Mouse (Mus musculus) MEL (cell line): ENCODE measurements around the gene Prdm12. TPM values are rescaled to one million over a fixed set of nuclear protein-coding genes. Genes with fewer than 3 reads are reported as not detected.

ENCODE experiments used
- DNase-seq: peaks from one replicate; pipeline ENCODE4 v3.0.0; 2011; ENCODE audit warnings: low read depth, low spot score
- H3K27ac ChIP-seq: 2 replicates; pipeline ENCODE4 v1.5.1; 2012; ENCODE audit warnings: low read depth, mild to moderate bottlenecking, control low read depth, low read length, moderate library complexity; ENCODE audit not compliant: control insufficient read depth
- H3K27me3 ChIP-seq, 2 experiments: fragments of 150-350 bp in 1 of 2; sonication (generic) in 1 of 2; 2 replicates each; pipeline ENCODE4 v1.6.1; 2012; ENCODE audit warnings: low read length in 2 of 2, mild to moderate bottlenecking in 2 of 2, improper control_type of control experiment in 1 of 2, moderate library complexity in 1 of 2; ENCODE audit not compliant: insufficient read depth in 2 of 2, control insufficient read depth in 1 of 2
- H3K36me3 ChIP-seq, 2 experiments: 2 replicates each; pipeline ENCODE4 v1.6.1; 2012 to 2014; ENCODE audit warnings: low read length in 2 of 2, improper control_type of control experiment in 1 of 2, inconsistent platforms in 1 of 2, mild to moderate bottlenecking in 1 of 2; ENCODE audit not compliant: insufficient read depth in 2 of 2, control insufficient read depth in 1 of 2
- H3K4me1 ChIP-seq, 2 experiments: fragments of 150-350 bp in 1 of 2; sonication (generic) in 1 of 2; 2 replicates each; pipeline ENCODE4 v1.6.1; 2012; ENCODE audit warnings: low read length in 2 of 2, improper control_type of control experiment in 1 of 2, mild to moderate bottlenecking in 1 of 2; ENCODE audit not compliant: insufficient read depth in 2 of 2, control insufficient read depth in 1 of 2
- H3K4me3 ChIP-seq, 2 experiments: fragments of 150-350 bp in 1 of 2; sonication (generic) in 1 of 2; 2 replicates each; pipeline ENCODE4 v1.5.1; 2012; ENCODE audit warnings: low read depth in 2 of 2, low read length in 2 of 2, mild to moderate bottlenecking in 2 of 2, moderate library complexity in 2 of 2, control low read depth in 1 of 2, improper control_type of control experiment in 1 of 2; ENCODE audit not compliant: control insufficient read depth in 1 of 2, insufficient read depth in 1 of 2
- H3K79me2 ChIP-seq: 2 replicates; pipeline ENCODE4 v1.6.1; 2012; ENCODE audit warnings: mild to moderate bottlenecking, low read length, moderate library complexity; ENCODE audit not compliant: control insufficient read depth, poor library complexity, insufficient read depth
- H3K9ac ChIP-seq: 2 replicates; pipeline ENCODE4 v1.6.1; 2012; ENCODE audit warnings: low read depth, mild to moderate bottlenecking, control low read depth, low read length, moderate library complexity; ENCODE audit not compliant: control insufficient read depth, poor library complexity, severe bottlenecking
- H3K9me3 ChIP-seq: fragments of 150-350 bp; sonication (generic); replicated peaks from 2 replicates; pipeline ENCODE4 v1.6.1; 2012; ENCODE audit warnings: mild to moderate bottlenecking, low read length, improper control_type of control experiment, moderate library complexity; ENCODE audit not compliant: insufficient read depth
- BHLHE40 ChIP-seq: IDR thresholded peaks from 2 replicates; pipeline ENCODE4 v1.6.1; 2012; ENCODE audit warnings: low read depth, mild to moderate bottlenecking, inconsistent platforms, low read length, improper control_type of control experiment, borderline replicate concordance
- CHD1 ChIP-seq: IDR thresholded peaks from 2 replicates; pipeline ENCODE4 v1.6.1; 2012; ENCODE audit warnings: low read depth, mild to moderate bottlenecking, inconsistent platforms, low read length, improper control_type of control experiment
- CHD2 ChIP-seq: IDR thresholded peaks from 2 replicates; pipeline ENCODE4 v1.6.1; 2011; ENCODE audit warnings: low read length, improper control_type of control experiment
- E2F4 ChIP-seq: IDR thresholded peaks from 2 replicates; pipeline ENCODE4 v1.6.1; 2011; ENCODE audit warnings: low read depth, low read length, improper control_type of control experiment, borderline replicate concordance
- ELF1 ChIP-seq: IDR thresholded peaks from 2 replicates; pipeline ENCODE4 v1.6.1; 2014; ENCODE audit warnings: low read depth, mild to moderate bottlenecking, inconsistent platforms, low read length, improper control_type of control experiment, moderate library complexity
- GABPA ChIP-seq: IDR thresholded peaks from 2 replicates; pipeline ENCODE4 v1.6.1; 2012; ENCODE audit warnings: low read depth, mild to moderate bottlenecking, inconsistent platforms, low read length, improper control_type of control experiment, moderate library complexity
- HCFC1 ChIP-seq: IDR thresholded peaks from 2 replicates; pipeline ENCODE4 v1.6.1; 2012; ENCODE audit warnings: low read depth, mild to moderate bottlenecking, inconsistent platforms, low read length, improper control_type of control experiment, moderate library complexity
- MXI1 ChIP-seq: IDR thresholded peaks from 2 replicates; pipeline ENCODE4 v1.6.1; 2011; ENCODE audit warnings: mild to moderate bottlenecking, low read depth, low read length, improper control_type of control experiment
- MYC ChIP-seq: IDR thresholded peaks from 2 replicates; pipeline ENCODE4 v1.6.1; 2011; ENCODE audit warnings: low read depth, mild to moderate bottlenecking, low read length, improper control_type of control experiment, moderate library complexity
- POLR2AphosphoS5 ChIP-seq: IDR thresholded peaks from 2 replicates; pipeline ENCODE4 v1.6.1; 2012; ENCODE audit warnings: low read depth, borderline replicate concordance, mild to moderate bottlenecking, inconsistent platforms, low read length, moderate library complexity, mixed read lengths
- RAD21 ChIP-seq: IDR thresholded peaks from 2 replicates; pipeline ENCODE4 v1.6.1; 2011; ENCODE audit warnings: mild to moderate bottlenecking, low read depth, low read length, improper control_type of control experiment
- RCOR1 ChIP-seq: IDR thresholded peaks from 2 replicates; pipeline ENCODE4 v1.6.1; 2012; ENCODE audit warnings: low read depth, mild to moderate bottlenecking, inconsistent platforms, low read length, improper control_type of control experiment
- SIN3A ChIP-seq: IDR thresholded peaks from 2 replicates; pipeline ENCODE4 v1.6.1; 2012; ENCODE audit warnings: low read length, improper control_type of control experiment, inconsistent platforms
- TBP ChIP-seq: IDR thresholded peaks from 2 replicates; pipeline ENCODE4 v1.8.0; 2011; ENCODE audit warnings: low read depth, low read length, improper control_type of control experiment
- TCF12 ChIP-seq: IDR thresholded peaks from 2 replicates; pipeline ENCODE4 v1.6.1; 2014; ENCODE audit warnings: low read depth, mild to moderate bottlenecking, inconsistent platforms, low read length, improper control_type of control experiment, moderate library complexity
- UBTF ChIP-seq: IDR thresholded peaks from 2 replicates; pipeline ENCODE4 v1.6.1; 2012; ENCODE audit warnings: low read depth, mild to moderate bottlenecking, inconsistent platforms, low read length, improper control_type of control experiment, moderate library complexity, borderline replicate concordance; ENCODE audit not compliant: insufficient read depth
- USF1 ChIP-seq: IDR thresholded peaks from 2 replicates; pipeline ENCODE4 v1.6.1; 2014; ENCODE audit warnings: low read depth, mild to moderate bottlenecking, inconsistent platforms, low read length, improper control_type of control experiment, moderate library complexity
- USF2 ChIP-seq, 2 experiments: IDR thresholded peaks; 2 replicates each; pipeline ENCODE4 v1.6.1; 2011 to 2012; ENCODE audit warnings: improper control_type of control experiment in 2 of 2, low read length in 2 of 2, borderline replicate concordance in 1 of 2, inconsistent platforms in 1 of 2, low read depth in 1 of 2, mild to moderate bottlenecking in 1 of 2; ENCODE audit not compliant: insufficient read depth in 1 of 2
- ZC3H11A ChIP-seq: IDR thresholded peaks from 2 replicates; pipeline ENCODE4 v1.6.1; 2012; ENCODE audit warnings: low read depth, mild to moderate bottlenecking, inconsistent platforms, low read length, improper control_type of control experiment
- ZNF384 ChIP-seq: IDR thresholded peaks from 2 replicates; pipeline ENCODE4 v1.6.1; 2012; ENCODE audit warnings: low read depth, mild to moderate bottlenecking, inconsistent platforms, low read length, improper control_type of control experiment
- polyA plus RNA-seq, 2 experiments: library from polyadenylated mRNA; stranded (reverse) in 1 of 2; unstranded in 1 of 2; fragments of >175 nt in 1 of 2; fragments of >200 nt in 1 of 2; gene quantifications; 2 replicates each; pipeline versions ENCODE4 v1.2.1 to v1.2.4; 2012; ENCODE audit warnings: low replicate concordance in 2 of 2, low read depth in 1 of 2; ENCODE audit not compliant: insufficient read length in 2 of 2, insufficient read depth in 1 of 2, missing spikeins in 1 of 2
- total RNA-seq: library from RNA; depleted of rRNA; stranded (reverse); fragments of 300-350 nt; gene quantifications from 2 replicates; pipeline ENCODE4 v1.2.3, GENCODE M21; 2012

Prdm12 gene
- total and polyA plus RNA-seq, 3 experiments: not detected

DNA sequence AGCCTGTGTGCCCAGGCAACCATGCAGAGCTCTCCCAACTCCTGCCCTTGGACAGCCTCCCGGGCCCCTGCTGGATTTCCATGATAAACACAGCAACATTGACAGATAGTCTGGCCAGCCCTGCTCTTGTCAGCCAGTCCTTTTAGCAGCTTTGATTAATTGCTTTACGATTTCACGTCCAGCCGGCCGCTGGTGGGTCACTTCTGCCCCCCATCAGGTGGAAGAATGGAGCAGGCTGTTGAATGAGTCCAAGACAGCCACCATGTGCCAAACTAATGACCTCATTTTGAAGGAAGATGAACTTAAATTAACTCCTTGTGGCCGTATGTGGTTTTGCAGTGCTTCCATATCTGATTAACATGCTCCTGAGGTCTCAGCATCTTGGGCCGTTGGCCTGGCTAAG is 30.0 kb upstream of the Prdm12 start:
- peaks cover 6 to 7% of the 10 kb centered on the region in 2 experiments for H3K36me3 ChIP-seq
- peaks cover 0 to 5% of the 10 kb centered on the region in 2 experiments; a peak in 2 of 4 replicates for H3K4me1 ChIP-seq
- H3K27me3 ChIP-seq: no peaks in the 10 kb centered on the region
- H3K4me3 ChIP-seq: no peak overlapping the region
- no peak overlapping the region for H3K9ac ChIP-seq
- DNase-seq: peak; percentile 24
- TF ChIP-seq CHD2 (no peak), RAD21 (no peak), E2F4 (no peak)
- H3K9me3 ChIP-seq: no peaks in the 10 kb centered on the region
- H3K27ac ChIP-seq: no peak overlapping the region
- no peaks in the 10 kb centered on the region for H3K79me2 ChIP-seq

DNA sequence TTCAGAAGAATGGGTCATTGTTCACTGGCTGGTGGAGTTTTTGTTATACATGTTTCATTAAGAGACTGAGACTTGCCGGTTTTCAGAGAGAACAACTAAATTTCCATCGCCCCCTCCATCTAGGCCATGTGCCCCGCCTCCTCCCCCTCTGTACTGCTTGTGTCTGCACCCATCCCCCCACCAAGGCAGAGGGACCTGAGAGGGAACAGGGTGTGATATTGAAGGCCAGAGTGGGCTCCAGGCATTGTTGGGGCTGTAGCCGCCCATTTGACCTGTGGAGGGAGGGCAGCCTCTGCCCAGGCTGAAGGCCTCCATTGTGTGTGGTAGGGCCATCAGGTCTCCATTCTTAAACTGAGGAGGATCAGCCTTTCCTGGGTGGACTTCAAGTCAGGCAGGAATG is 28.9 kb upstream of the Prdm12 start:
- no peak for TF ChIP-seq GABPA
- no peak for TF ChIP-seq USF2 (IDR thresholded peaks at IDR 0.05; ENCODE audit: borderline replicate concordance in 1 of 2, insufficient read depth in 1 of 2, low read depth in 1 of 2, low read length in 2 of 2)
- TF ChIP-seq USF1: no peak
- no peak for TF ChIP-seq MYC
- no peak for TF ChIP-seq ZNF384
- TF ChIP-seq MXI1: no peak
- TF ChIP-seq POLR2AphosphoS5: no peak
- TF ChIP-seq CHD1: no peak
- no peak for TF ChIP-seq BHLHE40
- no peak for TF ChIP-seq SIN3A
- no peak for TF ChIP-seq ZC3H11A
- no peak for TF ChIP-seq TCF12
- TF ChIP-seq RAD21: no peak
- TF ChIP-seq E2F4: no peak
- no peak for TF ChIP-seq HCFC1
- TF ChIP-seq RCOR1: no peak
- no peak for TF ChIP-seq ELF1
- TF ChIP-seq TBP: no peak
- no peak for TF ChIP-seq UBTF
- TF ChIP-seq, all 39 proteins: peak for 0
- no peak for DNase-seq
- Histone ChIP-seq H3K27ac (no peak overlapping the region), H3K9ac (no peak overlapping the region), H3K79me2 (no peaks in the 10 kb centered on the region), H3K36me3 (peaks cover 6 to 7% of the 10 kb centered on the region in 2 experiments), H3K4me3 (no peak overlapping the region), H3K27me3 (no peaks in the 10 kb centered on the region), H3K4me1 (peaks cover 0 to 5% of the 10 kb centered on the region in 2 experiments; a peak in 2 of 4 replicates), H3K9me3 (no peaks in the 10 kb centered on the region)
